Mouse (Mus musculus) embryonic facial prominence, embryonic 11.5 days (tissue): Measurements from ENCODE around the gene Ikzf5. TPM values are rescaled to one million over a fixed set of nuclear protein-coding genes. Genes with fewer than 3 reads are reported as not detected.

ENCODE experiments used
- ATAC-seq: fragments of 200-750 bp; cut with Nextera tagmentation; replicated peaks from 2 replicates; pipeline ENCODE4 v1.8.0; 2017; ENCODE audit warnings: low read depth; ENCODE audit not compliant: insufficient number of reproducible peaks, low FRiP score, low TSS enrichment
- DNase-seq: peaks from one replicate; pipeline ENCODE4 v3.0.0-alpha.2; 2015; ENCODE audit warnings: low spot score
- H3K27ac ChIP-seq: fragments of 300-500 bp; sonication (generic); replicated peaks from 2 replicates; pipeline ENCODE4 v1.5.1; 2014; ENCODE audit warnings: mild to moderate bottlenecking, low read depth, low read length, control low read depth
- H3K27me3 ChIP-seq: fragments of 300-500 bp; sonication (generic); 2 replicates; pipeline ENCODE4 v1.6.1; 2014; ENCODE audit warnings: mild to moderate bottlenecking, low read length, moderate library complexity, mixed read lengths; ENCODE audit not compliant: control insufficient read depth, insufficient read depth
- H3K36me3 ChIP-seq: fragments of 300-500 bp; sonication (generic); replicated peaks from 2 replicates; pipeline ENCODE4 v1.6.1; 2014; ENCODE audit warnings: low read depth, mild to moderate bottlenecking, low read length, moderate library complexity, mixed read lengths; ENCODE audit not compliant: control insufficient read depth, insufficient read depth
- H3K4me1 ChIP-seq: fragments of 300-500 bp; sonication (generic); 2 replicates; pipeline ENCODE4 v1.6.1; 2014; ENCODE audit warnings: low read length, mixed read lengths; ENCODE audit not compliant: control insufficient read depth, insufficient read depth
- H3K4me2 ChIP-seq: fragments of 300-500 bp; sonication (generic); 2 replicates; pipeline ENCODE4 v1.6.1; 2014; ENCODE audit warnings: low read depth, mild to moderate bottlenecking, control low read depth, low read length, moderate library complexity
- H3K4me3 ChIP-seq: fragments of 300-500 bp; sonication (generic); 2 replicates; pipeline ENCODE4 v1.5.1; 2014; ENCODE audit warnings: low read depth, low read length, control low read depth
- H3K9ac ChIP-seq: fragments of 300-500 bp; sonication (generic); replicated peaks from 2 replicates; pipeline ENCODE4 v1.6.1; 2014; ENCODE audit warnings: mild to moderate bottlenecking, control low read depth, low read length
- H3K9me3 ChIP-seq: fragments of 300-500 bp; sonication (generic); replicated peaks from 2 replicates; pipeline ENCODE4 v1.6.1; 2016; ENCODE audit warnings: mild to moderate bottlenecking, low read length, inconsistent platforms, mixed read lengths; ENCODE audit not compliant: control insufficient read depth
- WGBS: fragments of 180-500 bp; shearing (Covaris S2); extraction: QIAGEN DNeasy Blood & Tissue Kit; methylation state at CpG from one replicate; pipeline ENCODE4 v1.1.7; 2014; 5-methylcytosine and 5-hydroxymethylcytosine counted together
- polyA plus RNA-seq: library from polyadenylated mRNA; unstranded; fragments of >200 nt; fragmentation: Nextera tagmentation; extraction: Ambion mirVana; gene quantifications from 2 replicates; pipeline ENCODE4 v1.2.1, GENCODE M21; 2014

Gene Ikzf5
- 25.2 and 32.2 TPM in 2 replicates for polyA plus RNA-seq

- under 1% methylated on average over 42 of the region's 42 CpGs for WGBS
- ATAC-seq, result peak; percentile 99
- peak; percentile 97 for DNase-seq
- Histone ChIP-seq H3K4me1 (no peaks in the 10 kb centered on the region), H3K4me2 (peak within 1 kb of the TSS; percentile 63), H3K36me3 (no peaks in the 10 kb centered on the region), H3K9ac (peak within 1 kb of the TSS; percentile 92), H3K9me3 (no peaks in the 10 kb centered on the region), H3K27ac (peak within 1 kb of the TSS; percentile 52; the same call in 1 of the 2 replicates), H3K27me3 (no peaks in the 10 kb centered on the region), H3K4me3 (peak within 1 kb of the TSS; percentile 88)
Measured at GRCm38 (mm10) chr7:131410416-131411058, at the start of gene Ikzf5, which contains the start of gene Acadsb. Gene Ikzf5, minus strand, starts transcription at chr7:131410521. Gene Acadsb, plus strand, starts transcription at chr7:131410601.

GRCm38 (mm10) chr7:131456714-131457113 lies 46.4 kb upstream of the Ikzf5 start:
- no peak overlapping the region for H3K4me3 ChIP-seq
- H3K27ac ChIP-seq, result no peak overlapping the region
- WGBS, result 85% methylated on average over 5 of the region's 5 CpGs
- ATAC-seq, result no peak
- no peak for DNase-seq
- no peaks in the 10 kb centered on the region for H3K27me3 ChIP-seq
- no peak overlapping the region for H3K9ac ChIP-seq
- H3K4me1 ChIP-seq, result no peaks in the 10 kb centered on the region
- H3K4me2 ChIP-seq, result no peak overlapping the region
- H3K36me3 ChIP-seq, result no peaks in the 10 kb centered on the region
- no peaks in the 10 kb centered on the region for H3K9me3 ChIP-seq

GRCm38 (mm10) chr7:131437051-131437450 lies 26.7 kb upstream of the Ikzf5 start:
- Histone ChIP-seq H3K4me2 (no peak overlapping the region), H3K4me3 (no peak overlapping the region), H3K9ac (no peak overlapping the region), H3K4me1 (no peaks in the 10 kb centered on the region), H3K36me3 (no peaks in the 10 kb centered on the region), H3K27ac (no peak overlapping the region), H3K27me3 (no peaks in the 10 kb centered on the region), H3K9me3 (no peaks in the 10 kb centered on the region)
- ATAC-seq (no peak), DNase-seq (no peak)
- WGBS, result 57% methylated on average over 3 of the region's 3 CpGs

- DNase-seq (no peak), ATAC-seq (no peak)
- 72% methylated on average over 1 of the region's 1 CpGs for WGBS
Measured at GRCm38 (mm10) chr7:131434276-131434675, 24.0 kb upstream of the Ikzf5 start.

GRCm38 (mm10) chr7:131432244-131432643 lies 21.9 kb upstream of the Ikzf5 start:
- peak; percentile 71 for DNase-seq
- Histone ChIP-seq H3K27ac (no peak overlapping the region), H3K4me1 (no peaks in the 10 kb centered on the region), H3K27me3 (no peaks in the 10 kb centered on the region), H3K9ac (no peak overlapping the region), H3K36me3 (no peaks in the 10 kb centered on the region), H3K4me3 (no peak overlapping the region), H3K4me2 (no peak overlapping the region), H3K9me3 (no peaks in the 10 kb centered on the region)
- no peak for ATAC-seq
- WGBS, result 10% methylated on average over 1 of the region's 1 CpGs

More at GRCm38 (mm10) chr7:131434276-131434675, 24.0 kb upstream of the Ikzf5 start:
- Histone ChIP-seq H3K36me3 (no peaks in the 10 kb centered on the region), H3K4me1 (no peaks in the 10 kb centered on the region), H3K4me3 (no peak overlapping the region), H3K9ac (no peak overlapping the region), H3K9me3 (no peaks in the 10 kb centered on the region), H3K4me2 (no peak overlapping the region), H3K27me3 (no peaks in the 10 kb centered on the region), H3K27ac (no peak overlapping the region)

GRCm38 (mm10) chr7:131427331-131427730 lies 17.0 kb upstream of the Ikzf5 start:
- no peak overlapping the region for H3K9ac ChIP-seq
- WGBS, result 85% methylated on average over 5 of the region's 5 CpGs
- H3K4me1 ChIP-seq, result no peaks in the 10 kb centered on the region
- H3K27me3 ChIP-seq, result no peaks in the 10 kb centered on the region
- DNase-seq (no peak), ATAC-seq (no peak)
- H3K4me2 ChIP-seq, result no peak overlapping the region
- H3K27ac ChIP-seq, result no peak overlapping the region
- H3K36me3 ChIP-seq, result no peaks in the 10 kb centered on the region
- H3K9me3 ChIP-seq, result no peaks in the 10 kb centered on the region
- no peak overlapping the region for H3K4me3 ChIP-seq

- Histone ChIP-seq H3K4me2 (no peak overlapping the region), H3K9ac (no peak overlapping the region), H3K36me3 (no peaks in the 10 kb centered on the region), H3K4me3 (no peak overlapping the region), H3K4me1 (no peaks in the 10 kb centered on the region), H3K27me3 (no peaks in the 10 kb centered on the region), H3K27ac (no peak overlapping the region), H3K9me3 (no peaks in the 10 kb centered on the region)
- WGBS, result 92% methylated on average over 2 of the region's 2 CpGs
- no peak for ATAC-seq
- DNase-seq, result no peak
Measured at GRCm38 (mm10) chr7:131424912-131425311, 14.6 kb upstream of the Ikzf5 start.

- Histone ChIP-seq H3K4me1 (no peaks in the 10 kb centered on the region), H3K9ac (no peak overlapping the region), H3K27ac (no peak overlapping the region), H3K27me3 (no peaks in the 10 kb centered on the region), H3K4me2 (no peak overlapping the region), H3K4me3 (no peak overlapping the region), H3K9me3 (no peaks in the 10 kb centered on the region), H3K36me3 (no peaks in the 10 kb centered on the region)
- DNase-seq (no peak), ATAC-seq (no peak)
Measured at GRCm38 (mm10) chr7:131417605-131418004, 7.3 kb upstream of the Ikzf5 start.
